Mouse (Mus musculus) ovary, postnatal 10 days (tissue): ENCODE data around the gene Mrpl23.

Experiments
- DNase-seq: peaks from one replicate; pipeline ENCODE4 v3.0.0; 2022; ENCODE audit warnings: low spot score

Mrpl23 gene

DNA sequence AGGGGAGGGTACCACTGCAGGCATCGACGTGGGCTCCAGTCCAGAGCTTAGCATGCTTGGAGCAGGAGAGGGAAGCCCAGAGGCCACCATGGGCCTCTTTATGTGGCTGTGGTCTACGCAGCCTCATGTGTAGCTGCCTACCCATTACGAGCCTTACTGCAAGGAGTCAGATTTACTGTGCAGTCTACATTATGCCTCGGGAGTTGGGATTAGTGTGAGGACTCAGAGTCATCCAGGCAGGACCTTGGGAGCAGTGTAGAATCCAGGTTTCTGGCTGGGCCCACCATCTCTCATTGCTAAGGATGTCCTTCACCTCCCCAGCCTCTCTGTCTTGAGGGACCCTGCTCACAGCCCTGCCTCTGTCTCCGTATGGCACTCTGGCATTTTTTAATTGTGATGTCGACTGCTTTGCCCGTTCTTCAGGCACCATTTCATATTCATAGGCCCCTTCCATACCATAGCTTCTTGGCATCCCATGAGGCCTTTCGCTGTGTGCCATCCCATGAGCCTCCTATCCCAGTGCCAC, 42.4 kb downstream of the Mrpl23 start:
- no peak for DNase-seq

DNA sequence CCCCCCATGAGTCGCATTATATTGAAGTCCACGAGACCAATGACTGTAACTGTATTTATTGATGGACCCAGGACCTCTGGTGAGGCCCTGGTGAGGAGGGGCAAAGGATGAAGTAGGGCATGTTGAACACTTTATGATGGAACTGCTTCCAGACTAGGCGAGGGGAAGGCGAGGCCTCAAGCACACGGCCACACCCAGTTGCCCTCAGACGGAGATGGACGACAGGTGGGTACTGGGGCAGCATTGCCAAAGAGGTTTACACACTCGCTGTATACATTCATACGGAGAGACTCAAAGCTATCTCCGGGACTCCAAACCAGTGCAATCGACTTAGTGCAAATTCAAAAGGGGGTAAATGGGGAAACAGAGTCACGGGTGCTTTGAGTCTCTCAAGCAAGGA, 43.0 kb downstream of the Mrpl23 start:
- no peak for DNase-seq

DNA sequence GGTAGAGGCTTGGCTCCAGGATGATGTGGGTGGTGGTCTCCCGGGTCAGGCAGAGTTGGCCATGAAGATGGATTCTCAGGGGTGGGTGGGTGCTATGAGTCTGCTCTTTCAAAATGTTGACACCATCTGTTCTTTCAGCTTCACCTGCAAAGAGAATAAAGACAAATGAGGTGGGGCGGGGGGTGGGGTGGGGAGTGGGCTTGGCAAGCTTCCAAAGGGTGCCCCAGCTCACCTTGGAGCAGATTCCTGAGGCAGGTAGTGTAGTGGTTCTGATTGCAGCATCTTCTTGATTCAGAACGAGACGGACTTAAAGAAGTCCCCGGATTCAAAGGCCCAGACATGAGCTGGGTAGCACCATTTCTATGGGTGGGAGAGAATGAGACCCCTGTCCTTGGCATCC, 43.5 kb downstream of the Mrpl23 start:
- no peak for DNase-seq

DNA sequence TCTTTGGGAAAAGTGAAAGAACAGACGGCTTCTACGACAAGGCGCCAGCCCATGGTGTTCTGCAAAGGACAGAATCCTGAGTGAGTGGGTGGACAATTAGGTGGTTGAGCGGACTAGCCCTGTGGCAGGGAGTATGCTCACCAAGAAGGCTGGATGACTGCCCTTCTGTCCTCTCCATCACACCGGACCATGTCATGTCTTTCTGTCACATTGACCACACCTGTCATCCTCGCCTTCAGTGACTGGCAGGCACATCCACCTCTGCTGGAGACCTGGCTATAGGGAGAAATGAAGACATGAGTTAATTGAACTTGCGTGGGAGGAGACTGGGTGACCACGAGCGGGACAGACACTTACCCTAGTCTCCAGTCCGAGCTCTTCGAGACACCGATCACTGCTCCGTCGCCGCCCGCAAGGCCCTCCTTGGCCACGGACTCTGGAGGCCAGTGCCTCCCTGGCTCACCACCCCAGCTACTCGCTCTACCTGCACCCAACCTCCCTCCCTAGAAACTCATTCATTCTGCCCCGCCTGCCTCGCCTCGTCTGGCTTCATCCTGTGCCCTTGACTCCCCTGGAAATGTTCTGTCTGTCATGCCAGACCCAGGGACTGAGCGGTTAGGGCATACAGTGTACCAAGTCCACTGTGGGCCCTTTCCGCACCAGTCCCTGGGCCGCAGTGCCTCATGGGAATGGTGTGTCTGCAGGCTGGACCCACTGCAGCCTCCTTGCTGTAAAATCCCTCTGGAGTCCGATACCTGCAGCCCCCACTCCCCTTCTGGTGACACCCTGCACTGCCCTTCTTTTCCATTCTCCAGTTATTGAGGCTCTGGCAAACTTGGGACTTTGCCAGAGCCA, 44.2 kb downstream of the Mrpl23 start:
- no peak for DNase-seq

DNA sequence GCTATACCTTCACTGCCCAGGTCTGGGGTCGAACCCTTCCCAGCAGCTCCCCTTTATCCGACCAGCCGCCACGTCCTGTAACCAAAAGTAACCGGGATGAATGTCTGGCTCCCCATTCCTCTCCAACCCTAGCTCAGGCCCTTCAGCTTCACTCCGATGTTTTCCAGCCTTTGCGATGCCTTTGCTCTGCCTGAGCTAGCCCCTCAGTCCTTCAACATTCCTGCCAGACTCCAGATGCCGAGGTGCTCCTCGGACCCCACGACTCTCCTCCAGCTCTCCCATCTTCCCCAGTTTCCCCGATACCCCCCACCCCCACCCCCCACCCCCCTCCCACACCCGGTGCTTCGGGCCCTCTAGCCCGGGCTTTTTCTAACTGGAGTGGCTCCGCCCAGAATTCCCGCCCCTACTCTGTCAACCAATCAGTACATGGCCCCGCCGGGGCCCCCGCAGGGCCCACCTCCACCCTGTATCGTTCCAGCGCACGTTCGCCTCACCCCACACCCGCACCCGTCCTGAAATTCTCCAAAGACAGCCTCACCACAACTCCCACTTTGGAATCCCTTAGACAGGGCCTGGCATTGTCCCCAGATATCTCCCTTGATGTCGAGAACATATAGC, 45.4 kb downstream of the Mrpl23 start:
- DNase-seq: no peak

DNA sequence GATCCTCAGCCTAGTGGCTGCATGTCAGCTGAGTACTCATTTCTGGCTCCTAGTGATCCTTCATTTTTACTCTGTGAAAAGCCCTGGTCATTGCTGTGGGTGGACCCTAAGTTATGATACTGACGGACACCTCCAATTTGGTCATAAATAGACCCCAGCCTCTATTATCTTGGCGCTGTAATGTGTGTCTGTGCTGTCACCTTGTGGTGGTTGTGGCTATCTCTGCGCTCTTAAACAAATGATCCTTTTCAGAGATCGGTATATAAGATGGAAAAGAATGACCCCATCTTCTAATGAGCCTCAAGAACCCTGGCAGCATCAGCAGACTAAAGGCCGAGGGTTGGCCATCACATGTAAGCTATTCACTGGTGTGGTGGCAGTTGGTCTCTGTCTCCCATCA, 46.6 kb downstream of the Mrpl23 start:
- no peak for DNase-seq

DNA sequence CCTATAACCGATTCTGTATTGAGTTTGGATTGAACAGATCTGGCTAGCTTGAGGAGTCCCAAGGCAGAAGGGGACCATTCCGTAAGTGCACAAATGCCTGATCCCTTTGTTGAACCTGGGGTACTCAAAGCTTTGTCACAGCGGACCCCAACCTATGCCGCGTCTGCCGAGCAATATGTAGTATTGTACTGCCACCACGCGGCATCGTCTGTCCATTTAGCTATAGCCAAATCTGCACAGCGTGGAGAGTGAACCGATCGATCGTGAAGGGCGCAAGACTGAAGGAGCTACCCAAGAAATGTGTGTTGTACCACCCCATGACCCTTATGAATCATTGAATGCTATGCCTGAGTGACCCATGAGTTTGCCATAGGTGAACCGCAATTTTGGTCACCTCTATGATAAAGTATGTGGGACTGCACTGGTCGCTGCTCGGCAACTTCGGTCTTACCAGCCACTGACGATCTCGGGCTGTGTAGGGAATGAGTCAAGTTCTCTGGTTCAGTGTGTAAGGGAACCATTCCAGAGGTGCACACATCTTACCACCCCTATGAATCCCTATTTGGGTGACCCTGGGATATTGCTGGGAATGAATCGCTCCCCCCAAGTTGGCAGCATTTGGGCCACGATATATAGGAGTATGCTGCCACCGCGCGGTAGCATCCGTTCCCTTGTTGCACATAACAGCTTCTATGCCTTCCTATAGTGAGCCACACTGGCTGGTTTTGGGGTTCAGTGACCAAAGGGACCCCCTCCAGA, 47.8 kb downstream of the Mrpl23 start:
- no peak for DNase-seq

DNA sequence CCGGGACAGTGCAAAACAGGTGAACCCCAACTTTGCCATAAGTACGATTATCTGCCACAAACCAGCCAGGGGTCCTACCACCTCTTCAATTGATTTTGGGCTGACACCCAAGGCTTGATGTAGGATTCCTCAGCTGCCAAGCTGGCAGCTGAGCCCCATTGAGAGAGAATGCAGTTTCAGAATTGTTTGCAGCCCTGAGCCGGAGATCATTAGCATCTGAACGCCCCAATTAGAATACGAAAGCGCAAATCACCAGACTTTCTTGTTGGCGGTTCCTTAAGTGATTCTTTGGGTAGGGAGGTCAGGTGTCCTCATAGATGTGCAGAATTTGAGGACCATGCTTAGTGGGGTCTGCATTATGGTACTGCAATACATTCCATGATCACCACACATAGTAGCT, 48.7 kb downstream of the Mrpl23 start:
- DNase-seq: no peak

DNA sequence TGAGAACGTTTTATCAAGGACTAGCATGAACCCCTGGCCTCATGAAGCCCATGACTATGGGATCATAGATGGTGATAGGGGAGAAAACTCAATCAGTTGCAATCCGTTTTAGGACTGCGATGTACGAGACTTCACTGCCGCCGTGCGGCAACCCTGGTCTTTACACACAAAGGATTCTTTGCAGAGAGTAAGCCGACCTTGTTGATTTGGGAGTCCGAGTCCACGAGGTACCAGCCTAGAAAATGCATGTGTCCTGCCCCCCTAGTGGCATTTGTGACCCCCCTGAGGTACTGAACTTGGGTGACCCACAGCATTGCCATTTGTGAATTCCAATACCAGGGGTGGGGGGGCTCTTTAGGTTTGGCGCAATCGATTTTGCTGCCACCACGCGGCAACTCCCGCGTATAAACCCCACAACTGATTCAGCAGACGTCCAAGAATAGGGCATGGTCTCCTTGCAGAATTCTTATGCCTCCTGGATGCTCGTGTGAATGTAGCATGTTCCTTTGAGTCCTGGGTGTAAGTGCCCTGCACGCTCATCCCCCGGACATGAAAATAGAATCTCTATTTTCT, 49.3 kb downstream of the Mrpl23 start:
- no peak for DNase-seq

DNA sequence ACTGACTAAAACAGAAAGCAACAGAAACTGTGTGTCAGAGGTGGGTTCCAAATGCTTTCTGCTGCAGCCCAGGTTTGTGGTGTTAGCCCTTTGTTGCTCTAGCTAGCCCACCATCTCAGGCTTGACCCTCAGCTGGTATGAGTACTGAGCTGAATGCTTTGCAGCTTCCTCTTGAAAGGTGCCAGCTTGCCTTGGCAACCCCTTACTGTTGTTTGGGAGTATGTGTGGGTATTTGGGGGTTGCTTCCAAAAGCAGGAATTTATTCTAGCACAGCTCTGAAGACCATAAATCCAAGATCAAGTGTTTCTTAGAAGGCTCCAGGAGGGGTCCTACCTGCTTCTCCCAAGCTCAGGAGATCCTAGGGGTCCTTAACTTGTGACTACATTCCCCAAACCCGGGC, 52.4 kb downstream of the Mrpl23 start:
- no peak for DNase-seq

DNA sequence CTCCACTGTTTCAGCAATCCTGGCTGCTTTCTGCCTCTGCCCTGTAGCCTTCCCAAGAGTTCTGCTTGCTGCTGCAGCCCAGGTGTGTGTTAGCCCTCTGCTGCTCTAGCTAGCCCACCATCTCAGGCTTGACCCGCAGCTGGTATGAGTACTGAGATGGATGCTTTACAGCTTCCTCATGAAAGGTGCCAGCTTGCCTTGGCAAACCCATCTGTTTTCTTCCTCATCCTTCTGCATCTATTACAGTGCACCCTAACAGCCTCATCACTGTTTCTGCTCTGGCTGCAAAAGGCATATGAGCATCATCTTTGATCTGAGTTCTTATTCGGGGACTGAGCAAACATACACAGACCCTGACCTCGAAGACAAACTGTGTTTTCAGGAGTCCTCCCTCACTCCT, 53.4 kb downstream of the Mrpl23 start:
- no peak for DNase-seq

DNA sequence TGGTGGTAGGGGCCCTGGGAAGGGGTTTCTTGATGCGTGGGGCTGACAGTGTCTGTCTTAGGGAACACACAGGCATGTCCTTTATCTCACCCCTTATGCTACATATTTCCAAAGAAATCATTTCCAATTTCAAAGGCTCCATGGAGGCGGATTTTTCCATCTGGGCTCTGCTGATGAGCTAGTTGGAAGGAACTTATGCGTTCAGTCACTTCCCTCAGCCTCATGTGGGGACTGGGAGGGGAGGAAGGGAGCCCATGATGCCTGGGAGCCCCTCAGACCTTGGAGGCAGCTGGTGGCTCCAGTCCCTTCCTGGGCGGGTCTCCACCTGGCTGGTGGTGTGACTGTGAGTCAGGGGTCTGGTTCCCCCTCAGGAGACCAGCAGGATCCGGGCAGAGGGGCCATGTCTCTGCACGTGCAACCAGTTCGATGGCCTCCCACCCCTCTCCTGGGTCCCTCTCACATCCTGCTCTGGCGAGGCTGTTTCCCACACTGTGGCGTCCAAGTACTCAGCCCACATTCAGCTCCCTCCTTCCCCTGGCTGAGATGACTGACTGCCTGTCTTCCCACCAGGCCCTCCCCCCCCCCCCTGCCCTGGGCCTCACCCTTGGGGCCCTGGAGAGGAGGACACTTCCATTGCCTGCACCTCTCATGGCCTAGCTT, 55.9 kb downstream of the Mrpl23 start:
- DNase-seq: no peak
